Mouse (Mus musculus): ENCODE results near the gene Rflnb. TPM values are rescaled to one million over a fixed set of nuclear protein-coding genes. Genes with fewer than 3 reads are reported as not detected.

The Rflnb gene
- polyA plus RNA-seq, 1 experiment: 4.0 TPM

DNA sequence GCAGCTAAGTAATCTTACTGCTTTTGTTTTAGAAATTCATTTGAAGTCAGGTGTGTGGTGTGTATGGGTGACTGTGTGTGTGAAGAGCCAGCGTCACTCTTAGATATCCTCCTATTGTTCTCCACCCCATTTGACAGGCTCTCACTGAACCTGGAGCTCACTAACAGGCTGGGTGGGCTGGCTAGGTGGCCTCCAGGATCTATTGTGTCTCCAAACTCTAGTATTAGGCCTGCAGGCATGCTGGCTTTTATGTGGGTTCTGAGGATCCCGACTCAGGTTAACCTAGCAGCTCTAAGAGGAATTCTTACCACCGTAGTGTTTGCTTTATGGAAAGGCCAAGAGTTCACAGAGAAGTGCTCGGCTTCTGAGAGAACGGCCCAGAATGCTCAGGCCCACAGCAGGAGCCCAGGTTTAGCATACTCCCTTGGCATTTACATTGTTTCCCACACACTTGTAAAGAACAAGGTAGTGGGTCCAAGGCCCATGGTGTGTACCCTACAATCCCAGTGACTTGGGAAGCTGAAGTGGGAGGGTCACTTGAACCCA is 23.5 kb upstream of the Rflnb start:
- Histone ChIP-seq H3K4me1 (ENCODE audit: control insufficient read depth, insufficient read depth, low read length) (no peaks in the 10 kb centered on the region), H3K9ac (ENCODE audit: low read depth, poor library complexity, severe bottlenecking) (no peak overlapping the region), H3K27me3 (ENCODE audit: control insufficient read depth, insufficient read depth, low read length, poor library complexity, severe bottlenecking) (no peaks in the 10 kb centered on the region), H3K27ac (ENCODE audit: insufficient read depth, low read length) (no peak overlapping the region), H3K9me3 (replicated peaks; ENCODE audit: control insufficient read depth, insufficient read depth, low read length, poor library complexity, severe bottlenecking) (no peaks in the 10 kb centered on the region), H3K36me3 (ENCODE audit: control insufficient read depth, insufficient read depth, low read length, poor library complexity, severe bottlenecking) (no peaks in the 10 kb centered on the region), H3K4me3 (ENCODE audit: low read depth, low read length) (no peak overlapping the region)
- TF ChIP-seq POLR2A (IDR thresholded peaks at IDR 0.05; ENCODE audit: insufficient read depth, low read length) (no peak), EP300 (IDR thresholded peaks at IDR 0.05; ENCODE audit: insufficient read depth, low read depth, low read length) (no peak), CTCF (IDR thresholded peaks at IDR 0.05; ENCODE audit: low read depth, low read length) (no peak)

DNA sequence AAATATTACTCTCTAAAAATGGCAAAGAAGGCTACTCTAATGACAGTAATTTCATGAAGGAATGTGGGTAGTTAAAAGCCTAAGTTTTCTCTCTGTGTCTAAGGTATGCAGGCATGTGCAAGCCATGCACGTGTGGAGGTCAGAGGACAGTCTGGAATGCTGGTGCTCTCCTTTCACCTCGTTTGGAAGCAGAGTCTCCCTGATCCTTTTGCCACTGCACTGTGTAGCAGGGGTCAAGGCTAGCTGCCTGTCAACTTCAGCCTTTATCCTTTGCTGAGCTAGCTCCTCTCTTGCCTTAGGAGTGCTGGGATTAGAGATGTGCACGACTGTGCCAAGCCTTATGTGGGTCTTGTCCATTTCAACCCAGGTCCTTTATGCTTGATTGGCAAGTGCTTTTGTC is 22.9 kb upstream of the Rflnb start:
- no peak overlapping the region for H3K27ac ChIP-seq (ENCODE audit: insufficient read depth, low read length)
- H3K9me3 ChIP-seq (replicated peaks; ENCODE audit: control insufficient read depth, insufficient read depth, low read length, poor library complexity, severe bottlenecking): no peaks in the 10 kb centered on the region
- H3K4me3 ChIP-seq (ENCODE audit: low read depth, low read length): no peak overlapping the region
- no peaks in the 10 kb centered on the region for H3K36me3 ChIP-seq (ENCODE audit: control insufficient read depth, insufficient read depth, low read length, poor library complexity, severe bottlenecking)
- TF ChIP-seq POLR2A (IDR thresholded peaks at IDR 0.05; ENCODE audit: insufficient read depth, low read length) (no peak), EP300 (IDR thresholded peaks at IDR 0.05; ENCODE audit: insufficient read depth, low read depth, low read length) (no peak), CTCF (IDR thresholded peaks at IDR 0.05; ENCODE audit: low read depth, low read length) (no peak)
- no peak overlapping the region for H3K9ac ChIP-seq (ENCODE audit: low read depth, poor library complexity, severe bottlenecking)
- H3K4me1 ChIP-seq (ENCODE audit: control insufficient read depth, insufficient read depth, low read length): no peaks in the 10 kb centered on the region
- no peaks in the 10 kb centered on the region for H3K27me3 ChIP-seq (ENCODE audit: control insufficient read depth, insufficient read depth, low read length, poor library complexity, severe bottlenecking)

DNA sequence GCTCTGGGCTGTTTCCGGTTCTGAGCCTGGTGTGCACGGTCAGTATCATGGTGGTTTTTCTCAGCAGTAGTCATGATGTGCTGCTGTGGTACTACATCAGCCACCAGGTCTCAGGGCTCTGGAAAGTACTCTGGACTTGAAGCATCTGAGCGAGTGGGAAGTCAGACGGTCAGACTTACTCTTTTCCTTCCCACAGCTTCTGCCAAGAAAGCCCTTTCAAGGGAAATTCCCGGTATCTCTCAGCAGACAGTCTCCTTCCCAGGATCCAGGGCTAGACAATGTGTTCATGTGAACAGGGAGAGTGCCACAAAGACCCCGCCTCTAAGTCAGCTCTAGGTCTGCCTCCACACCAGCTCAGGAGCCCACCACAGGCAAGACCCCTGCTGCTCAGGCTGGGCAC is 17.8 kb upstream of the Rflnb start:
- TF ChIP-seq CTCF (IDR thresholded peaks at IDR 0.05; ENCODE audit: low read depth, low read length) (no peak), EP300 (IDR thresholded peaks at IDR 0.05; ENCODE audit: insufficient read depth, low read depth, low read length) (no peak), POLR2A (IDR thresholded peaks at IDR 0.05; ENCODE audit: insufficient read depth, low read length) (no peak)
- H3K27ac ChIP-seq (ENCODE audit: insufficient read depth, low read length): no peak overlapping the region

DNA sequence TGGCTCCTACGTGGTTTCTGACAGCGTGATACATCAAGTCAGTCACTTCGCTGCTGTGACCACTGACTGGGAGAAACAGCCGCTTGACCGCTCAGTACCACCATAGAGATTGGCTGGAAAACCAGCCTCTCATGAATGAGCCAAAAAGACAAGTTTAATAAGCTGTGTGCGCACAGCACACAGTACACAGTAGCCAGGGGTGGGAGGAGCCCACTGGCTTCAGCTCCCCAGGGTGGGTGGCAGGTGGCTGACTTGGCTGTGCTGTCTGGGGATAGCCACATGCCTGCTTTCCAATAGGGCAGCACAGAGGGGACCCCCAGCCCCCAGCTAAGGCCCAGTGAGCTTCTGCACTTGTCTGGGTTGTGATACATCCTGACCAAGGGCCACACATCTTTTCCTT is 16.9 kb upstream of the Rflnb start:
- no peak overlapping the region for H3K4me3 ChIP-seq (ENCODE audit: low read depth, low read length)
- no peaks in the 10 kb centered on the region for H3K4me1 ChIP-seq (ENCODE audit: control insufficient read depth, insufficient read depth, low read length)
- no peak overlapping the region for H3K9ac ChIP-seq (ENCODE audit: low read depth, poor library complexity, severe bottlenecking)
- H3K36me3 ChIP-seq (ENCODE audit: control insufficient read depth, insufficient read depth, low read length, poor library complexity, severe bottlenecking): no peaks in the 10 kb centered on the region
- no peaks in the 10 kb centered on the region for H3K9me3 ChIP-seq (replicated peaks; ENCODE audit: control insufficient read depth, insufficient read depth, low read length, poor library complexity, severe bottlenecking)
- no peaks in the 10 kb centered on the region for H3K27me3 ChIP-seq (ENCODE audit: control insufficient read depth, insufficient read depth, low read length, poor library complexity, severe bottlenecking)
- no peak overlapping the region for H3K27ac ChIP-seq (ENCODE audit: insufficient read depth, low read length)
- no peak for TF ChIP-seq EP300 (IDR thresholded peaks at IDR 0.05; ENCODE audit: insufficient read depth, low read depth, low read length)
- TF ChIP-seq POLR2A (IDR thresholded peaks at IDR 0.05; ENCODE audit: insufficient read depth, low read length): no peak
- no peak for TF ChIP-seq CTCF (IDR thresholded peaks at IDR 0.05; ENCODE audit: low read depth, low read length)

More for the DNA sequence above, 17.8 kb upstream of the Rflnb start:
- H3K27me3 ChIP-seq (ENCODE audit: control insufficient read depth, insufficient read depth, low read length, poor library complexity, severe bottlenecking): no peaks in the 10 kb centered on the region
- no peak overlapping the region for H3K4me3 ChIP-seq (ENCODE audit: low read depth, low read length)
- H3K9me3 ChIP-seq (replicated peaks; ENCODE audit: control insufficient read depth, insufficient read depth, low read length, poor library complexity, severe bottlenecking): no peaks in the 10 kb centered on the region
- no peak overlapping the region for H3K9ac ChIP-seq (ENCODE audit: low read depth, poor library complexity, severe bottlenecking)
- no peaks in the 10 kb centered on the region for H3K4me1 ChIP-seq (ENCODE audit: control insufficient read depth, insufficient read depth, low read length)
- H3K36me3 ChIP-seq (ENCODE audit: control insufficient read depth, insufficient read depth, low read length, poor library complexity, severe bottlenecking): no peaks in the 10 kb centered on the region

DNA sequence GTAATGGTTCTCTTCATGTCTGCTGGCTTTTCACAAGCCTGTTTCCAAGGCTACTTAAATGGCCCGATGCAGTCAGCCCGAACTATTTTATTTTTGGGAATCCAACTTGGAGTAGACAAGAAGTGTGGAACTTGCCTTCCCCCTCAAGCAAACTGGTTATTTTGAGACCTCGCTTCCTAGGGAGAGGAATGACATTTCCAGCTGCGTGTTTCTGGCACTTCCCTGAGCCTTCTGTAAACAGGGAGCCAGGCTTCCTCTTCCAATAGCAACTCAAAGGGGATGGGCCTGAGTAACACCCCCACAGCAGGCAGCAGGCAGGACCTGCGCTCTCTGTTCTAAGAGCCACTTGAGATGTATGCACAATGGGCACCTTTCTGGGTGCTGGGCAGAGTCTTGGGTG is 15.3 kb upstream of the Rflnb start:
- H3K36me3 ChIP-seq (ENCODE audit: control insufficient read depth, insufficient read depth, low read length, poor library complexity, severe bottlenecking): no peaks in the 10 kb centered on the region
- no peak overlapping the region for H3K9ac ChIP-seq (ENCODE audit: low read depth, poor library complexity, severe bottlenecking)
- H3K9me3 ChIP-seq (replicated peaks; ENCODE audit: control insufficient read depth, insufficient read depth, low read length, poor library complexity, severe bottlenecking): no peaks in the 10 kb centered on the region
- H3K27ac ChIP-seq (ENCODE audit: insufficient read depth, low read length): no peak overlapping the region
- TF ChIP-seq CTCF (IDR thresholded peaks at IDR 0.05; ENCODE audit: low read depth, low read length) (no peak), EP300 (IDR thresholded peaks at IDR 0.05; ENCODE audit: insufficient read depth, low read depth, low read length) (no peak), POLR2A (IDR thresholded peaks at IDR 0.05; ENCODE audit: insufficient read depth, low read length) (no peak)
- H3K4me3 ChIP-seq (ENCODE audit: low read depth, low read length): no peak overlapping the region
- H3K4me1 ChIP-seq (ENCODE audit: control insufficient read depth, insufficient read depth, low read length): no peaks in the 10 kb centered on the region
- H3K27me3 ChIP-seq (ENCODE audit: control insufficient read depth, insufficient read depth, low read length, poor library complexity, severe bottlenecking): no peaks in the 10 kb centered on the region

DNA sequence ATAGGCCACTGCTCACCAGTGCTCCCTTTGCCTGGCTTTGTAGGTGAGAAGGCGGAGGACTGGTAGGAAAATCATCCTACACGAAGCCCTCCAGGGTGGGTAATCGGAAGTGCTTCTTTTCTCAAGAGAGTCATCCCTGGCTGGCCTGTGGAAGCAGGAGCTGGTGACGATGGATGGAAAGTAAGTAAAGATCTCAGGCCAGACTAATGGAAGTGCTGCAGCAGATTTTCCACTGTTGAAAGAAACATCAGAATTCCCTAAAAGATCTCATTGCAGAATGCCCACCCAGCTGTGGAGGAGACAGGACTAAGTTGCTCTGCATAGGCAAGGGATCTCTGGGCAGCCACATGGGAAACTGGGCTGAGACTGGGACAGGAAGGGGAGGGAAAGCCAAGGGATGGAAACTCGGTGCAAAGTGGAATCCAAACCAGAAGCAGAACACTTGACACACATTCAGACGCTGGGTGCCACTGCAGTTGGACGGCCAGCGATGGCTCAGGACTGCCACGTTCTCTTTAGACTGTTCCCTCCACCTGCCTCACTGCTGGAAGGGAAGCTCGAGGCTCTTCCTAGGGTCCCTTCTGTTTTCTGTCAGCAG is 14.6 kb upstream of the Rflnb start:
- H3K9ac ChIP-seq (ENCODE audit: low read depth, poor library complexity, severe bottlenecking): no peak overlapping the region
- no peak overlapping the region for H3K27ac ChIP-seq (ENCODE audit: insufficient read depth, low read length)
- H3K4me3 ChIP-seq (ENCODE audit: low read depth, low read length): no peak overlapping the region
- no peaks in the 10 kb centered on the region for H3K27me3 ChIP-seq (ENCODE audit: control insufficient read depth, insufficient read depth, low read length, poor library complexity, severe bottlenecking)
- no peaks in the 10 kb centered on the region for H3K36me3 ChIP-seq (ENCODE audit: control insufficient read depth, insufficient read depth, low read length, poor library complexity, severe bottlenecking)
- TF ChIP-seq POLR2A (IDR thresholded peaks at IDR 0.05; ENCODE audit: insufficient read depth, low read length) (no peak), EP300 (IDR thresholded peaks at IDR 0.05; ENCODE audit: insufficient read depth, low read depth, low read length) (no peak), CTCF (IDR thresholded peaks at IDR 0.05; ENCODE audit: low read depth, low read length) (no peak)
- H3K9me3 ChIP-seq (replicated peaks; ENCODE audit: control insufficient read depth, insufficient read depth, low read length, poor library complexity, severe bottlenecking): no peaks in the 10 kb centered on the region
- H3K4me1 ChIP-seq (ENCODE audit: control insufficient read depth, insufficient read depth, low read length): no peaks in the 10 kb centered on the region
